Mouse (Mus musculus): ENCODE data around the gene Tango6. TPM values are rescaled to one million over a fixed set of nuclear protein-coding genes. Genes with fewer than 3 reads are reported as not detected.

The Tango6 gene
- polyA plus RNA-seq, 1 experiment = 6.9 TPM

- H3K4me2 ChIP-seq (ENCODE audit: low read depth) = no peak overlapping the region
- H3K4me3 ChIP-seq = no peak overlapping the region
- TF ChIP-seq USF1 (IDR thresholded peaks at IDR 0.05; ENCODE audit: low read depth) (no peak), REST (IDR thresholded peaks at IDR 0.05; ENCODE audit: insufficient read depth, insufficient read length) (no peak), TCF12 (IDR thresholded peaks at IDR 0.05; ENCODE audit: insufficient read depth, poor library complexity, severe bottlenecking) (no peak), POLR2A (IDR thresholded peaks at IDR 0.05; ENCODE audit: insufficient read length, low read depth) (no peak), MAX (IDR thresholded peaks at IDR 0.05; ENCODE audit: low read depth) (no peak), SRF (IDR thresholded peaks at IDR 0.05; ENCODE audit: control insufficient read depth, insufficient read length, low read depth) (no peak), TCF3 (IDR thresholded peaks at IDR 0.05; ENCODE audit: insufficient read length, low read depth) (no peak), MYOD1 (IDR thresholded peaks at IDR 0.05; ENCODE audit: control insufficient read depth in 1 of 3, insufficient read length in 2 of 3, low read depth in 2 of 3) (no peak), CEBPB (IDR thresholded peaks at IDR 0.05; ENCODE audit: insufficient read depth, poor library complexity, severe bottlenecking) (no peak), E2F4 (IDR thresholded peaks at IDR 0.05; ENCODE audit: insufficient read depth) (no peak), POLR2AphosphoS2 (IDR thresholded peaks at IDR 0.05; ENCODE audit: insufficient read length, low read depth) (no peak), MYOG (IDR thresholded peaks at IDR 0.05; ENCODE audit: control insufficient read depth in 1 of 3, insufficient read depth in 1 of 3, insufficient read length in 2 of 3, low read depth in 2 of 3) (no peak)
- H3ac ChIP-seq (ENCODE audit: control insufficient read depth, insufficient read length) = no peak overlapping the region
- no peaks in the 10 kb centered on the region for H3K27me3 ChIP-seq (ENCODE audit: control insufficient read depth, insufficient read depth, insufficient read length)
- no peaks in the 10 kb centered on the region for H3K79me2 ChIP-seq (ENCODE audit: control insufficient read depth, insufficient read depth)
- no peaks in the 10 kb centered on the region for H3K36me3 ChIP-seq (ENCODE audit: control insufficient read depth, insufficient read depth)
Measured at GRCm38 (mm10) chr8:106770596-106771179, 87.8 kb downstream of the Tango6 start.

- H3ac ChIP-seq (ENCODE audit: control insufficient read depth, insufficient read length) = no peak overlapping the region
- TF ChIP-seq POLR2AphosphoS2 (IDR thresholded peaks at IDR 0.05; ENCODE audit: insufficient read length, low read depth) (no peak), SRF (IDR thresholded peaks at IDR 0.05; ENCODE audit: control insufficient read depth, insufficient read length, low read depth) (no peak), USF1 (IDR thresholded peaks at IDR 0.05; ENCODE audit: low read depth) (no peak), MYOD1 (IDR thresholded peaks at IDR 0.05; ENCODE audit: control insufficient read depth in 1 of 3, insufficient read length in 2 of 3, low read depth in 2 of 3) (no peak), REST (IDR thresholded peaks at IDR 0.05; ENCODE audit: insufficient read depth, insufficient read length) (no peak), TCF3 (IDR thresholded peaks at IDR 0.05; ENCODE audit: insufficient read length, low read depth) (no peak), MAX (IDR thresholded peaks at IDR 0.05; ENCODE audit: low read depth) (no peak), E2F4 (IDR thresholded peaks at IDR 0.05; ENCODE audit: insufficient read depth) (no peak), CEBPB (IDR thresholded peaks at IDR 0.05; ENCODE audit: insufficient read depth, poor library complexity, severe bottlenecking) (no peak), MYOG (IDR thresholded peaks at IDR 0.05; ENCODE audit: control insufficient read depth in 1 of 3, insufficient read depth in 1 of 3, insufficient read length in 2 of 3, low read depth in 2 of 3) (no peak), POLR2A (IDR thresholded peaks at IDR 0.05; ENCODE audit: insufficient read length, low read depth) (no peak), TCF12 (IDR thresholded peaks at IDR 0.05; ENCODE audit: insufficient read depth, poor library complexity, severe bottlenecking) (no peak)
- H3K27me3 ChIP-seq (ENCODE audit: control insufficient read depth, insufficient read depth, insufficient read length) = no peaks in the 10 kb centered on the region
- H3K36me3 ChIP-seq (ENCODE audit: control insufficient read depth, insufficient read depth) = no peaks in the 10 kb centered on the region
- no peaks in the 10 kb centered on the region for H3K79me2 ChIP-seq (ENCODE audit: control insufficient read depth, insufficient read depth)
- no peak overlapping the region for H3K4me2 ChIP-seq (ENCODE audit: low read depth)
- H3K4me3 ChIP-seq = no peak overlapping the region
Measured at GRCm38 (mm10) chr8:106772094-106772493, 89.2 kb downstream of the Tango6 start.

GRCm38 (mm10) chr8:106772501-106772900 lies 89.6 kb downstream of the Tango6 start:
- TF ChIP-seq CEBPB (IDR thresholded peaks at IDR 0.05; ENCODE audit: insufficient read depth, poor library complexity, severe bottlenecking) (no peak), E2F4 (IDR thresholded peaks at IDR 0.05; ENCODE audit: insufficient read depth) (no peak), TCF3 (IDR thresholded peaks at IDR 0.05; ENCODE audit: insufficient read length, low read depth) (no peak), TCF12 (IDR thresholded peaks at IDR 0.05; ENCODE audit: insufficient read depth, poor library complexity, severe bottlenecking) (no peak), POLR2A (IDR thresholded peaks at IDR 0.05; ENCODE audit: insufficient read length, low read depth) (no peak), USF1 (IDR thresholded peaks at IDR 0.05; ENCODE audit: low read depth) (no peak), SRF (IDR thresholded peaks at IDR 0.05; ENCODE audit: control insufficient read depth, insufficient read length, low read depth) (no peak), REST (IDR thresholded peaks at IDR 0.05; ENCODE audit: insufficient read depth, insufficient read length) (no peak), MYOG (IDR thresholded peaks at IDR 0.05; ENCODE audit: control insufficient read depth in 1 of 3, insufficient read depth in 1 of 3, insufficient read length in 2 of 3, low read depth in 2 of 3) (no peak), POLR2AphosphoS2 (IDR thresholded peaks at IDR 0.05; ENCODE audit: insufficient read length, low read depth) (no peak), MAX (IDR thresholded peaks at IDR 0.05; ENCODE audit: low read depth) (no peak), MYOD1 (IDR thresholded peaks at IDR 0.05; ENCODE audit: control insufficient read depth in 1 of 3, insufficient read length in 2 of 3, low read depth in 2 of 3) (no peak)
- Histone ChIP-seq H3K27me3 (ENCODE audit: control insufficient read depth, insufficient read depth, insufficient read length) (no peaks in the 10 kb centered on the region), H3ac (ENCODE audit: control insufficient read depth, insufficient read length) (no peak overlapping the region), H3K4me2 (ENCODE audit: low read depth) (no peak overlapping the region), H3K4me3 (no peak overlapping the region), H3K36me3 (ENCODE audit: control insufficient read depth, insufficient read depth) (no peaks in the 10 kb centered on the region), H3K79me2 (ENCODE audit: control insufficient read depth, insufficient read depth) (no peaks in the 10 kb centered on the region)

- Histone ChIP-seq H3ac (ENCODE audit: control insufficient read depth, insufficient read length) (no peak overlapping the region), H3K36me3 (ENCODE audit: control insufficient read depth, insufficient read depth) (no peaks in the 10 kb centered on the region), H3K4me2 (ENCODE audit: low read depth) (no peak overlapping the region), H3K4me3 (no peak overlapping the region), H3K27me3 (ENCODE audit: control insufficient read depth, insufficient read depth, insufficient read length) (no peaks in the 10 kb centered on the region), H3K79me2 (ENCODE audit: control insufficient read depth, insufficient read depth) (no peaks in the 10 kb centered on the region)
- TF ChIP-seq REST (IDR thresholded peaks at IDR 0.05; ENCODE audit: insufficient read depth, insufficient read length) (no peak), MYOG (IDR thresholded peaks at IDR 0.05; ENCODE audit: control insufficient read depth in 1 of 3, insufficient read depth in 1 of 3, insufficient read length in 2 of 3, low read depth in 2 of 3) (no peak), CEBPB (IDR thresholded peaks at IDR 0.05; ENCODE audit: insufficient read depth, poor library complexity, severe bottlenecking) (no peak), POLR2A (IDR thresholded peaks at IDR 0.05; ENCODE audit: insufficient read length, low read depth) (no peak), MAX (IDR thresholded peaks at IDR 0.05; ENCODE audit: low read depth) (no peak), MYOD1 (IDR thresholded peaks at IDR 0.05; ENCODE audit: control insufficient read depth in 1 of 3, insufficient read length in 2 of 3, low read depth in 2 of 3) (no peak), POLR2AphosphoS2 (IDR thresholded peaks at IDR 0.05; ENCODE audit: insufficient read length, low read depth) (no peak), TCF3 (IDR thresholded peaks at IDR 0.05; ENCODE audit: insufficient read length, low read depth) (no peak), TCF12 (IDR thresholded peaks at IDR 0.05; ENCODE audit: insufficient read depth, poor library complexity, severe bottlenecking) (no peak), USF1 (IDR thresholded peaks at IDR 0.05; ENCODE audit: low read depth) (no peak), E2F4 (IDR thresholded peaks at IDR 0.05; ENCODE audit: insufficient read depth) (no peak), SRF (IDR thresholded peaks at IDR 0.05; ENCODE audit: control insufficient read depth, insufficient read length, low read depth) (no peak)
Measured at GRCm38 (mm10) chr8:106774567-106775320, 91.9 kb downstream of the Tango6 start.
